Mouse (Mus musculus) forebrain, embryonic 15.5 days (tissue): Measurements from ENCODE around the gene Nfatc2ip. TPM values are rescaled to one million over a fixed set of nuclear protein-coding genes. Genes with fewer than 3 reads are reported as not detected.

Experiments used
- ATAC-seq: fragments of 200-750 bp; cut with Nextera tagmentation; replicated peaks from 2 replicates; pipeline ENCODE4 v1.8.0; 2017; ENCODE audit warnings: mild to moderate bottlenecking, moderate TSS enrichment, moderate library complexity
- H3K27ac ChIP-seq: fragments of 300-500 bp; sonication (generic); replicated peaks from 2 replicates; pipeline ENCODE4 v1.5.1; 2015; ENCODE audit warnings: mild to moderate bottlenecking, inconsistent platforms
- H3K27me3 ChIP-seq: fragments of 300-500 bp; sonication (generic); 2 replicates; pipeline ENCODE4 v1.6.1; 2015; ENCODE audit warnings: inconsistent platforms
- H3K36me3 ChIP-seq: fragments of 300-500 bp; sonication (generic); 2 replicates; pipeline ENCODE4 v1.6.1; 2015; ENCODE audit warnings: mild to moderate bottlenecking, inconsistent platforms
- H3K4me1 ChIP-seq: fragments of 300-500 bp; sonication (generic); 2 replicates; pipeline ENCODE4 v1.6.1; 2015; ENCODE audit warnings: inconsistent platforms
- H3K4me2 ChIP-seq: fragments of 300-500 bp; sonication (generic); replicated peaks from 2 replicates; pipeline ENCODE4 v1.6.1; 2015; ENCODE audit warnings: mild to moderate bottlenecking, inconsistent platforms
- H3K4me3 ChIP-seq: fragments of 300-500 bp; sonication (generic); 2 replicates; pipeline ENCODE4 v1.5.1; 2015; ENCODE audit warnings: mild to moderate bottlenecking, inconsistent platforms
- H3K9ac ChIP-seq: fragments of 300-500 bp; sonication (generic); replicated peaks from 2 replicates; pipeline ENCODE4 v1.6.1; 2015; ENCODE audit warnings: mild to moderate bottlenecking, inconsistent platforms
- H3K9me3 ChIP-seq: fragments of 300-500 bp; sonication (generic); 2 replicates; pipeline ENCODE4 v1.6.1; 2016; ENCODE audit warnings: inconsistent platforms
- WGBS: fragments of 180-500 bp; shearing (Covaris S2); methylation state at CpG from one replicate; pipeline ENCODE4 v1.1.7; 2015; ENCODE audit warnings: mixed read lengths; 5-methylcytosine and 5-hydroxymethylcytosine counted together
- polyA plus RNA-seq: library from polyadenylated mRNA; unstranded; fragments of >200 nt; fragmentation: Nextera tagmentation; extraction: Ambion mirVana; gene quantifications from 2 replicates; pipeline ENCODE4 v1.2.1, GENCODE M21; 2015

Gene Nfatc2ip
- polyA plus RNA-seq, 1 experiment from 2014 or later: 3.0 TPM

DNA sequence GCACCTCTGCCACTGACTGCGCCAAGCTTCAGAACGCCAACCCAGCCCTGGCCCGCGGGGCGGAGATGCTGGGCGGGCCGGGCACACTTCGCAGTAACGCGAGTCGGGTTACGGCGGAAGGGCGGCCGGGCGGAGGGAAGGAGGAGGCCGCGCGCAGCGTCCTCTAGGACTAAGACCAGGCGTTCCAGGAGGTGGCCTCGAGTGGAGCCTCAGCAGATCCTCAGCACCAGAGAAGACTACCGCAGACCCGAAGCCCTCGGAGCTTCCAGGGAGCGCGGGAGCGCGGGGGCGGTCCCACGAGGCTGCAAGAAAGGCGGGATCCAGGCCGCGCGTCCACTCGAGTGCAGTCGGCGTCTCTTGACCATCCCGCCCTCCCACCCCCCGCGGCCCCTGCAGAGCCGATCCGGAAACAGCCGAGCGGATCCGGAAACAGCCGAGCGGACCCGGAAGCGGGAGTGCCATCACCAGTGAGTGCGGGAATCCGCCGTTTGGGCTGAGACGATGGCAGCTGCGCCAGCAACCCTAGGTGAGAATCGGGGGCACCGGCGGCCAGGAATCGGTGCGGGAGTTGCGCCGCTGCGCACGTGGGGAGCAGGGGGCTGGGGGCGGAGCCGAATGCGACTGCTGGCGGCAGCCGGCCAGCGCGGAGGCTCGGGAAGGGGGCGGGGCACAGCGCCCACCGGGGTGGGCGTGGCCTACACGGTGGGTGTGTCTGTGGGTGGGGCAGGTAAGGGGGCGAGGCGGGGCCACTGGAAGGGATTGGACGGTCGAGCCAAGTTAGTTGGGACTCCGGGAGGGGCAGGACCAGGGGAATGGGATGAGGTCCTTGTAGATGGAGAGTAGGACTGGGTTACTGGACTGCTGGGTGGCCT lies 32.3 kb upstream of the Nfatc2ip start, which contains the start of gene Rabep2:
Gene Rabep2 (plus strand): TSS at position 129 of the 872 bp plus-strand sequence.
- Histone ChIP-seq H3K36me3 (no peaks in the 10 kb centered on the region), H3K27me3 (no peaks in the 10 kb centered on the region), H3K4me1 (peaks cover 16% of the 10 kb centered on the region), H3K4me2 (peak within 1 kb of the TSS; percentile 90), H3K4me3 (peak within 1 kb of the TSS; percentile 59), H3K9ac (peak within 1 kb of the TSS; percentile 86), H3K9me3 (no peaks in the 10 kb centered on the region), H3K27ac (peak within 1 kb of the TSS; percentile 85)
- under 1% methylated on average over 80 of the region's 82 CpGs for WGBS
- peak; percentile 94 for ATAC-seq

DNA sequence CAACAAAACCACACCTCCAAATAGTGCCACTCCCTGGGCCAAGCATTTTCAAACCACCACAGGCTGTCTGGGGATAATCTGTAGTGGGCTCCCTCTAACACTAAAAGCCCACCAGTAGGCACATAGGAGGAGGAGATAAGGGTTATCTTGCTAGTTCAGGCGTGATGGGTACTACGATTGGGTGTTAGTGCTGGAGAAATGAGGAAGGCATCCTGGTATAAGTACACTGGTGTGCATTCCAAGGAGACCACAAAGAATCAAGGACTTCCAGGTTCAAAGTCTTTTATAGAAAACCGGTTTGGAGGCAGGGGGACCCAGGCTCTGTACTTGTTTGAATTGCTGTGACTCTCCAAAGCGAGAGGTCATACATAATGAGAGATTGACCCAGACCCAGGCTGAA lies 31.6 kb upstream of the Nfatc2ip start:
- Histone ChIP-seq H3K4me1 (peaks cover 16% of the 10 kb centered on the region), H3K4me2 (peak overlapping the region; percentile 90), H3K27me3 (no peaks in the 10 kb centered on the region), H3K4me3 (peak overlapping the region; percentile 59), H3K27ac (peak overlapping the region; percentile 85), H3K9me3 (no peaks in the 10 kb centered on the region), H3K36me3 (no peaks in the 10 kb centered on the region), H3K9ac (peak overlapping the region; percentile 86)
- WGBS: 23% methylated on average over 4 of the region's 4 CpGs
- ATAC-seq: peak; percentile 21; the same call in 1 of the 2 replicates

DNA sequence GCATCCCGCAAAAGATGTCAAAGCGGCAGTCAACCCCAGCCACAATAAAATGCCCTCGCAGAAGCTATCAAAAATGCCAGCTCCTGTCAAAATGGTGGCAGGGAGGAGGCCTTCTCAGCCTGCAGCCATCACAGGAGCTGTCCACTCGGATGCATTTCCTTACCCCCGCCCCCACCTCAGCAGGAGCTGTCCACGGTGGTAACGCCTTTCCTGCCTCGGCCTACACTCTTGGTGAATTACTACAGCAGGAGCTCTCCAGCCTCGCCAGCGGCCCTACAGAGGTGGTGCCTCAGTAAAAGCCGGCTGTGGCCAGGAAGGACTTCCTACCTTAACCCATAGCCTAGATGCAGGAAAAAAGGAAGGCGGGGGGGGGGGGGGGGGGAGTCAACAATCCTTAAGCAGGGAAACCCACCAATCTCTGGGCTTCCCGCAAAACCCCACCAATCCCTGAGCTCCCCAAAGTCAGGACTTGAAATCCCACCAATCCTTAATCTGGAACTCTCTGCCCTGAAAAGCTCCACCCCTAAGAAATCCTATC lies 30.9 kb upstream of the Nfatc2ip start:
- ATAC-seq: no peak
- no peak overlapping the region for H3K9ac ChIP-seq

DNA sequence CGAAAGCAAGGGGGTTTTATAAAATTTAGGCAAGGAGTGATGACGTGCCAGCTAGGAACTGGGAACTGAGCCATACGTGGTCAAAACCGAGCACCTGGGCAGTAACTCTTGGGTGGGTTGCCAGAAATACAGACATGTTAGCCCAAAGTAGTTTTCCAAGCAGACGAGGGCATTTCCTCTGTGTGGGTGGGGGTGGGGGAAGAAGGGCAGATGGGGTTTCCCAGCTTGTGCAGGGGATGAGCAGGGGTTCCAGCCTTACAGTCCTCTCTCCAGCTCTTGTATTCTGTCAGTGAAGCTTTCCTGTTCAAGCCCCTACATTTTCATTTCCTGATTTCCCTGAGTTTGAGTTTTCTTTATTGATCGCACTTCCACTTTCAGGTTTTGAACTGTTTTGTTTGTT lies 27.6 kb upstream of the Nfatc2ip start:
- no peak for ATAC-seq
- Histone ChIP-seq H3K27ac (no peak overlapping the region), H3K4me2 (no peak overlapping the region), H3K4me1 (peaks cover 8% of the 10 kb centered on the region), H3K4me3 (no peak overlapping the region), H3K27me3 (no peaks in the 10 kb centered on the region), H3K9ac (no peak overlapping the region), H3K9me3 (no peaks in the 10 kb centered on the region), H3K36me3 (no peaks in the 10 kb centered on the region)
- 84% methylated on average over 6 of the region's 6 CpGs for WGBS

More for the DNA sequence above, 30.9 kb upstream of the Nfatc2ip start:
- 73% methylated on average over 12 of the region's 13 CpGs for WGBS
- Histone ChIP-seq H3K4me2 (no peak overlapping the region), H3K4me3 (no peak overlapping the region), H3K27ac (no peak overlapping the region), H3K9me3 (no peaks in the 10 kb centered on the region), H3K27me3 (no peaks in the 10 kb centered on the region), H3K4me1 (peaks cover 16% of the 10 kb centered on the region), H3K36me3 (no peaks in the 10 kb centered on the region)

DNA sequence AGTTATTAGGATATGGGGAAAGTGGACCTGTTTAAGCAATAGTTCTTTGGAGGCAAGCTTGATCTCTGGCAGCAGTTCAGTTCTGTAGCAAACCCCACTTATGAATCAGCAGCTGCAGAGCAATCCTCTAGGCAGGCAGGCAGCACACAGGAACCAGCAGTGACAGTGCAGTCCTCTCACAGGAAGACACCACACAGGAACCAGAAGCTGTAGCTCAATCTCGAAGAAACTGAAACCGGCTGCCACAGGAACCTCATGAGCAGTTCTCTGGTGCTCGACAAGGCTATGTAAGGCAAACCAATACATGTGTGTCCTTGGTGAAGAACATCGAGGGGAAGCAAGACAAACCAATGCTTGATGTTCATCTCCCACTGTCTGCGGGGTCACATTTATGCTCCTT lies 25.2 kb upstream of the Nfatc2ip start:
- H3K9me3 ChIP-seq: no peaks in the 10 kb centered on the region
- ATAC-seq: no peak
- WGBS: 94% methylated on average over 5 of the region's 5 CpGs

DNA sequence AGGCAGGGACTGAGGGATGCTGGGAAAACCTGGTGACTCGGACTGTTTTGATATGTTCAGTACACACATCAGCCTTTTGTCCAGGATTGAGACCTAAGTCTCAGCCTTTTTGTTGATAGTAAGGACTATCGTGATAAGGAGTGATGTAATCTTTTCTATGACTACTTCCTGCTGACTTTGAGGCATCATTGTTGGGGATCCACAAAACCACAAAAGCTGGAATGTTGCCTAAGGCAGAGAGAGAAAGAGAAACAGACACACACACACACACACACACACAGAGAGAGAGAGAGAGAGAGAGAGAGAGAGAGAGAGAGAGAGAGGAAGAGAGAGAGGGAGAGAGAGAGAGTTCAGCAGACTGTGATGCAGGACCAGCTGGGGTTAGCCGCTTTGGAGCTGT lies 22.0 kb upstream of the Nfatc2ip start:
- Histone ChIP-seq H3K4me3 (no peak overlapping the region), H3K4me1 (no peaks in the 10 kb centered on the region), H3K9me3 (no peaks in the 10 kb centered on the region), H3K36me3 (no peaks in the 10 kb centered on the region), H3K27me3 (no peaks in the 10 kb centered on the region), H3K4me2 (no peak overlapping the region), H3K9ac (no peak overlapping the region), H3K27ac (no peak overlapping the region)
- 74% methylated on average over 3 of the region's 3 CpGs for WGBS
- ATAC-seq: no peak

More for the DNA sequence above, 25.2 kb upstream of the Nfatc2ip start:
- Histone ChIP-seq H3K4me2 (no peak overlapping the region), H3K4me1 (no peaks in the 10 kb centered on the region), H3K36me3 (no peaks in the 10 kb centered on the region), H3K9ac (no peak overlapping the region), H3K27ac (no peak overlapping the region), H3K4me3 (no peak overlapping the region), H3K27me3 (no peaks in the 10 kb centered on the region)

DNA sequence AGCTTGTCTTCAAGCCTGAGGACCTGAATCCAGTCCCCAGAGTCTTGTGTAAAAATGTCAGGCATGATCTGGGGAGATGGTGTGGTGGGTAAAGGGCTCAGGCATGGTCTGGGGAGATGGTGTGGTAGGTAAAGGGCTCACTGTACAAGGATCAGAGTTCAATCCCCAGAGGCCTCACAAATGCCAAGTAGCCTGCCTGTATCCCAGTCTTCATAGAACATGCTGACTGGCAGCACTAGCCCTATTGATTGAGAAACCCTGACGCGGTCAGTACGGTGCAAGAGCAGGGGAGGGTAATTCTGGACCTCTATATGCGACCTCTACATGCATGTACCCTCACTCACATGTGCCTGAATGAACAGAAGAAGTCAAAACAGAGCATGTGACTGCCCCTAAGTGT lies 21.1 kb upstream of the Nfatc2ip start:
- WGBS: 73% methylated on average over 4 of the region's 4 CpGs
- Histone ChIP-seq H3K27ac (no peak overlapping the region), H3K4me2 (no peak overlapping the region), H3K4me1 (no peaks in the 10 kb centered on the region), H3K9me3 (no peaks in the 10 kb centered on the region), H3K27me3 (no peaks in the 10 kb centered on the region), H3K9ac (no peak overlapping the region), H3K36me3 (no peaks in the 10 kb centered on the region), H3K4me3 (no peak overlapping the region)
- ATAC-seq: no peak

DNA sequence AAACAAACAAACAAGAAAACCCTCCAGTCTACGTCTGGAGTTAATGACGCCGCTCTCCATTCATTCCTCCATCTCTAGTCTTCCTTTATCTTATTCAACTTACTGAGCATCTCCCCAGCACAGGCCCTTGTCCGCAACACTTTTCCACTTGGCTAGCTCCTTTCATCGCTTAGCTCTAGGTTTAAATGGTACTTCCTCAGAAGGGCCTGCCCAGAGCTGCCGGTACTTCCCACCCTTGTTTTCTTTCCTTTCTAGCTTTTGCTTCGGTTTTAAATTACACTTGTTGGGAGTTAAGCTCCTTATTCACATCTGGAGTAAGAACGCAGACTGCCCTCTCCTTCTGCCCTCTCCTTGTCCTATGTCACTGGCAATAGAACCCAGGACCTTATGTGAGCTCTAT lies 20.5 kb upstream of the Nfatc2ip start:
- H3K9ac ChIP-seq: no peak overlapping the region
- no peak overlapping the region for H3K4me3 ChIP-seq
- H3K36me3 ChIP-seq: no peaks in the 10 kb centered on the region
- no peaks in the 10 kb centered on the region for H3K4me1 ChIP-seq
- H3K4me2 ChIP-seq: no peak overlapping the region
- no peak overlapping the region for H3K27ac ChIP-seq
- ATAC-seq: no peak
- H3K27me3 ChIP-seq: no peaks in the 10 kb centered on the region
- no peaks in the 10 kb centered on the region for H3K9me3 ChIP-seq
- WGBS: 4% methylated on average over 8 of the region's 8 CpGs

DNA sequence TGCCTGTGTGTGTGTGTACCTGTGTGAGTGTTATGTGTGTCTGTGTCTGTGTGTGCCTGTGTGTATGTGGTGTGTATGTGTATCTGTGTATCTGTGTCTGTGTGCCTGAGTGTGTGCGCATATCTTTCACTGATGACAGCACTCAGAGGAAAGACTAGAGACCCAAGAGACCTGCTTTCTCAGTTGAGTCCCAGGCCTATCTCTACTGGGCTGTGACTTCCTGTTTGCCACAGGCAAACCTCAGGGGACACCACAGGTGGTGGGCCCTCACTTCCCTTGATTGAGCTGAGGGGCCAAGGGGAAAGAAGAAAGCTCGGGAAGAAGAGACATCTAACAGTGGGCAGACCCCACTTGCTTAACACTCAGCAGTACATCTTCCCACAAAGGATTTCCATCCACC lies 20.1 kb upstream of the Nfatc2ip start:
- WGBS: 46% methylated on average over 2 of the region's 2 CpGs
- ATAC-seq: no peak
- H3K36me3 ChIP-seq: no peaks in the 10 kb centered on the region
- H3K4me1 ChIP-seq: no peaks in the 10 kb centered on the region
- H3K9ac ChIP-seq: no peak overlapping the region
- H3K4me2 ChIP-seq: no peak overlapping the region
- H3K9me3 ChIP-seq: no peaks in the 10 kb centered on the region
- H3K27ac ChIP-seq: no peak overlapping the region
- H3K27me3 ChIP-seq: no peaks in the 10 kb centered on the region
- H3K4me3 ChIP-seq: no peak overlapping the region

DNA sequence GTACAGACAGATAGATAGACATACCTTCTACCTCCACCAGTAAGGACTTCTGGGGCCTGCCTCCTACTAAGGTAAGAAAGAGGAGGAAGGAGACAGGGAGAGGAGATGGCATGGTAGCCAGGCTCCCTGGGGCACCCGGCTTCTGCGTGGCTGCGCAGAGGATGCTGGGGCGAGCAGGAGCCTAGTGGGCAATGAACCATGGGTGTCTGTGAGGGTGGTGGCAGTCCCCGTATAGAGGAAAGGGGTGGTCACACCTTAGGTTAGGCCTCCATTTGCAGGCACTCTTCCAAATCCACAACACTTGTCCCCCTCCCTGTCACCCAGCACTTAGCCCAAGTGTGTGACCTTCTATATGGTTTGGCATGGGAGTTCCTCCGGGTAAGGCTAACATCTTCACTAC lies 18.2 kb upstream of the Nfatc2ip start, which contains the start of gene Cd19:
Gene Cd19 (minus strand): TSS at position 165 of the 400 bp plus-strand sequence.
- Histone ChIP-seq H3K4me3 (no peak within 1 kb of the TSS), H3K9me3 (no peaks in the 10 kb centered on the region), H3K27ac (no peak within 1 kb of the TSS), H3K27me3 (no peaks in the 10 kb centered on the region), H3K9ac (no peak within 1 kb of the TSS), H3K4me1 (no peaks in the 10 kb centered on the region), H3K4me2 (no peak within 1 kb of the TSS), H3K36me3 (no peaks in the 10 kb centered on the region)
- WGBS: 92% methylated on average over 6 of the region's 6 CpGs
- no peak for ATAC-seq

DNA sequence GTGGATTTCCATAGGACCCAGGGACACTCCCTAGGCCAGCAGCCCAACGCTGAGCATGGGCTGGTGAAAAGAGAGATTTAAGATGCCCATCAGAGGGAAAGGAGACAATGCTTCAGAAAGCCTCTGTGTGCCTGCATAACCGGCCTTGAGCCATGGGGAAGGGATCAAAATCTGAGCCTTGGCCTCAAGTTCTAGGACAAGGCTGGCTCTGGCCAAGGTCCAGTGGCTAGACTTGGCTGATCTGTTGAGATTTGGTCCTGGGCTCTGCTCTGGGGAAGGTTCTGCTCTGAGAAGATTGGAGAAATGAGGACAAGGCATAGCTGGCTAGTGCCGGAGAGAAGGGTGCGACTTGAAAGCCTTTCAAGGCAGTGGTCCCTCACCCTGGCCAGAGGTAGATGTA lies 14.5 kb upstream of the Nfatc2ip start:
- Histone ChIP-seq H3K36me3 (no peaks in the 10 kb centered on the region), H3K9ac (no peak overlapping the region), H3K27me3 (no peaks in the 10 kb centered on the region), H3K4me2 (no peak overlapping the region), H3K4me1 (no peaks in the 10 kb centered on the region), H3K4me3 (no peak overlapping the region), H3K27ac (no peak overlapping the region), H3K9me3 (no peaks in the 10 kb centered on the region)
- no peak for ATAC-seq
- WGBS: 88% methylated on average over 4 of the region's 4 CpGs

DNA sequence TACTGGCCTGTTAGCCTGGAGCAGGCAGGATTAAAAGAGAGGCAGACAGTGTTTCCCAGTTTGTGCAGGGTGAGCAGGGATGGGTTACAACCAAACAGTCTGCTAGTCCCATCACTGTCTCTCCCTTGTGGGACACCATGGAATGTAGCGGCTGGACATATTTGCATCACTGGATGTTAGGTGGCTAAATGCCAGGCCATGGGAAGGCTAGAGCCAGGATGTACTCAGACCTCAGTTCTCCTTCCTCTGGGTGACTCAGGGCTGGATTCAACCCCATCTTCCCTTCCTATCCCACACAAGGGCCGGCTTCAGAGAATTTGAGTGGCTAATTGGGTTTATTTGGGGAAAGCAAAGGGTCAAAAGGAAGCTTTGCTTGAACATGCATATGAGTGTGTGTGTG lies 12.1 kb upstream of the Nfatc2ip start:
- H3K9ac ChIP-seq: no peak overlapping the region
- H3K4me2 ChIP-seq: no peak overlapping the region
- no peak for ATAC-seq
- no peak overlapping the region for H3K27ac ChIP-seq
- H3K27me3 ChIP-seq: no peaks in the 10 kb centered on the region
- no peaks in the 10 kb centered on the region for H3K4me1 ChIP-seq
- no peaks in the 10 kb centered on the region for H3K36me3 ChIP-seq
- H3K9me3 ChIP-seq: no peaks in the 10 kb centered on the region
- 88% methylated on average over 2 of the region's 2 CpGs for WGBS
- no peak overlapping the region for H3K4me3 ChIP-seq
